Mouse (Mus musculus) spleen, adult 2 months (tissue): Measurements from ENCODE around the gene Efemp2. TPM values are rescaled to one million over a fixed set of nuclear protein-coding genes. Genes with fewer than 3 reads are reported as not detected.

ENCODE experiments used
- DNase-seq, 2 experiments: peaks; one replicate each; pipeline versions ENCODE4 v3.0.0 to v3.0.0-alpha.2; 2012 to 2021; ENCODE audit warnings: low spot score in 2 of 2, low read depth in 1 of 2
- H3K27ac ChIP-seq: fragments of 200-500 bp; 2 replicates; pipeline ENCODE4 v1.5.1; 2012; ENCODE audit warnings: low read length, inconsistent platforms; ENCODE audit not compliant: insufficient read depth
- H3K27me3 ChIP-seq: fragments of 200-500 bp; 2 replicates; pipeline ENCODE4 v1.6.1; 2012; ENCODE audit warnings: mild to moderate bottlenecking, moderate library complexity, low read length, inconsistent platforms; ENCODE audit not compliant: control insufficient read depth, insufficient read depth
- H3K36me3 ChIP-seq: fragments of 200-500 bp; 2 replicates; pipeline ENCODE4 v1.6.1; 2012; ENCODE audit warnings: mild to moderate bottlenecking, low read length, inconsistent platforms; ENCODE audit not compliant: control insufficient read depth, insufficient read depth
- H3K4me1 ChIP-seq: fragments of 200-500 bp; 2 replicates; pipeline ENCODE4 v1.6.1; 2011; ENCODE audit warnings: inconsistent platforms; ENCODE audit not compliant: control insufficient read depth, insufficient read depth, insufficient read length
- H3K4me3 ChIP-seq: fragments of 200-500 bp; 2 replicates; pipeline ENCODE4 v1.5.1; 2011; ENCODE audit warnings: mild to moderate bottlenecking, inconsistent platforms; ENCODE audit not compliant: insufficient read depth, insufficient read length; ENCODE audit errors: extremely low read depth
- CTCF ChIP-seq: fragments of 200-500 bp; IDR thresholded peaks from 2 replicates; pipeline ENCODE4 v1.5.1; 2011; ENCODE audit warnings: mild to moderate bottlenecking, inconsistent platforms; ENCODE audit not compliant: insufficient read depth, insufficient read length, insufficient replicate concordance; ENCODE audit errors: extremely low read depth
- POLR2A ChIP-seq: fragments of 200-500 bp; IDR thresholded peaks from 2 replicates; pipeline ENCODE4 v1.6.1; 2011; ENCODE audit warnings: low read depth, low read length, inconsistent platforms
- WGBS: fragments of 180-500 bp; shearing (Covaris S2); methylation state at CpG from one replicate; pipeline ENCODE4 v1.1.7; 2018; 5-methylcytosine and 5-hydroxymethylcytosine counted together
- polyA plus RNA-seq: library from polyadenylated mRNA; depleted of rRNA; stranded (reverse); fragments of >200 nt; gene quantifications from 2 replicates; pipeline ENCODE4 v1.2.3, GENCODE M21; 2012

Gene Efemp2
- polyA plus RNA-seq, 1 experiment = 21.7 TPM

DNA sequence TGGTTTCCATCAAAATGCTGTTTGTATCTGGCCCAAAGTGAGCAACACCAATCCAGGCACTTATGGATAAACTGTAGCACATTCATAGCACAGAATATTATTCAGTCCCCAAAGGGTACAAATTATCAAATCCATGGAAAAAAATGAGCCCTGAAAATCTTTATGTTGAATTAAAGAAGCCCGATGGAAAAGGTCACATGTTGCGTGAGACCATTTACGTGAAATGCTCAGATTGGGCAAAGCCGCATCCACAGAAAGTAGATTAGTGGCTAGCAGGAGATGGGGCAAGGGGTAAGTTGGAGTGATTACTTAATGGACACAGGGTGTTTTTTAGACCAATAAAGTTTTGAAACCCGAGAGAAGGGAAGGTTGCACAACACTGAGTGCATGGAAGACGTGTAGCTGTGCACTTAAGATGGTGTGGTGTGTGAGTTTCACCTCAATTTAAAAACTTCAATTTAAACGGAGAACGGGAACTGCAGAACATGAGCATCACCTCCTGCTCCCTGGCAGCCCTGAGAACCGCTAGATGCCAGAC, 29.3 kb upstream of the Efemp2 start:
- WGBS = 73% methylated on average over 9 of the region's 9 CpGs
- TF ChIP-seq CTCF (no peak), POLR2A (no peak)
- Histone ChIP-seq H3K4me1 (peaks cover 17% of the 10 kb centered on the region), H3K27ac (no peak overlapping the region), H3K4me3 (no peak overlapping the region), H3K27me3 (peaks cover 8% of the 10 kb centered on the region), H3K36me3 (no peaks in the 10 kb centered on the region)
- DNase-seq = no peak

DNA sequence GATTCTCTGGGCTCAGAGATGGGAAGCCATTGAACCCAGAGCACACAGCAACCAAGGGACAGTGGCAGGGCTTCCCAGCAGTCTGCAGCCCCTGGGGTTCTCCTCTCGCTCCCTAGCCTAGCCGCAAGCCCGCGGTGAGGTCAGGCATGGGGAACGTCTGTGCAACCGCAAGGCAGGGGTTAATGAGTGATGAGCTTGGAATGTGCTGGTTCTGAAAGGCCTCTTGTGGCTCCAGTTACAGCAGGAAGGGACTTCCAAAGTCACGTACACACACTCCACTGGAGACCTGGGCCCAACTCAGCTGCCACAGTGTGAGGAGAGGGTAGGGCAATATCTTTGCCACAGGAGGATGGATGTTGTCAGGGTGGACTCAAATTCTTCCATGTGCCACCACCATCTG, 28.8 kb upstream of the Efemp2 start:
- H3K4me3 ChIP-seq = no peak overlapping the region
- H3K27me3 ChIP-seq = peaks cover 8% of the 10 kb centered on the region
- H3K4me1 ChIP-seq = peaks cover 17% of the 10 kb centered on the region
- no peak for TF ChIP-seq POLR2A
- no peak for TF ChIP-seq CTCF
- no peak overlapping the region for H3K27ac ChIP-seq
- DNase-seq = no peak
- WGBS = 59% methylated on average over 7 of the region's 7 CpGs
- H3K36me3 ChIP-seq = no peaks in the 10 kb centered on the region

DNA sequence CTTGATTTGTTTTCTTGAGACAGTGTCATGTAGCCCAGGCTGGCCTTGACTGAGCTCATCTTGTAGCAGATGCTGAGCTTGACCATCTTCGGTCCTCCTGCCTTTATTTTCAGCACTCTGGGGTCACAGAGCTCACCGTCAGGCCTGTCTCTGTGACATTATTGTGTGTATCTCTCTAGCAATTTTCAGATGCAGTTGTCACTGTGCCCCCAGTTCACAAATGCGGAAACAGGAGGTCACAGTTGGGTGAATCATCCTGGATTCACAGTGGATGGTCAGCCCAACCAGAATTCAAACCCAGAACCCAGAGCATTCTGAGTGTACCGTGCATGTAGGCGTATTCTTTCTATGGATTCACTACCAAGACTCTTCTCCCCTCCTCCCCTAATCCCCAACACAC, 28.0 kb upstream of the Efemp2 start:
- no peak overlapping the region for H3K4me3 ChIP-seq
- H3K36me3 ChIP-seq = no peaks in the 10 kb centered on the region
- peaks cover 17% of the 10 kb centered on the region for H3K4me1 ChIP-seq
- 93% methylated on average over 5 of the region's 5 CpGs for WGBS
- peaks cover 8% of the 10 kb centered on the region for H3K27me3 ChIP-seq
- DNase-seq = no peak
- no peak overlapping the region for H3K27ac ChIP-seq
- TF ChIP-seq CTCF (no peak), POLR2A (no peak)

DNA sequence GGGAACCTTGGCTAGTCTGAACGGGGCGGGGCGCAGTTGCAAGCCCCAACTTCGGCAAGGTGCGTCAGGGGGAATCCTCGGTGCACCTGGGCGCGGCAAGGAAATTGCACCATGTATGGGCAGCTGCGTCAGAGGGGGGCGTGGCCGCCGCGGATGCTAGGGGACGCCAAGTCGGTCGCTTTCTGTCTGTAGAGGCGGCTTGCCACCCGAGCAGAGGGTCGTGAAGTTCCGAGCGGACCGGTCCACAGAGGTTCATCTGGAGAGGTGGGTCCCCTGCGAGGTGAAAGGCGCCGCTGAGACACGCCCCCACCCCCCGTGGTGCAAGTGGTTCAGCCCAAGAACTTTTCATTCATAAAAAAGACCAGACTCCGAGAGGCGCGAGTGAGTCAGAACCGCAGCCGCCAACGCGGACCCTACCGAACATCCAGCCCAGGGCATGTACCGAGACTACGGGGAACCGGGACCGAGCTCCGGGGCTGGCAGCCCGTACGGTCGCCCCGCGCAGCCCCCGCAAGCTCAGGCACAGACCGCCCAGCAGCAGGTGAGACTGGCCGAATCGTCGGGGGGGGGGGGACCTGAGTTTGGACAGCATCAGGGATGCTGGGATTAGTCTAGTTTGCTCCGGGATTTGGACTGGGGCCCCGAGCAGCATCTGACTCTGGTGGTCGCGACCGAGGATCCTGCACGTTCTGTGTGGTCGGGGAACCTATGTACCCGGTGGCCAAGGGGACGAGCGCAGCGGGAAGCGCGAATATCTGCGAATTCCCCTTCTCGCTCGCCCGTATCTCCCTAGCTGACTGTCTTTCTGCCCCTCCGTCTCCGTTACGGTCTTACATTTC, 26.0 kb upstream of the Efemp2 start, which contains the start of gene Fosl1:
Fosl1 (plus strand) TSS at position 33 of the 839 bp plus-strand sequence.
- H3K4me3 ChIP-seq = peak within 1 kb of the TSS; percentile 63
- peak; percentile 44 to 77 for DNase-seq
- H3K27ac ChIP-seq = no peak within 1 kb of the TSS
- TF ChIP-seq CTCF (no peak), POLR2A (no peak)
- H3K36me3 ChIP-seq = no peaks in the 10 kb centered on the region
- WGBS = 1% methylated on average over 70 of the region's 70 CpGs
- peaks cover 8% of the 10 kb centered on the region for H3K27me3 ChIP-seq
- peaks cover 17% of the 10 kb centered on the region for H3K4me1 ChIP-seq

DNA sequence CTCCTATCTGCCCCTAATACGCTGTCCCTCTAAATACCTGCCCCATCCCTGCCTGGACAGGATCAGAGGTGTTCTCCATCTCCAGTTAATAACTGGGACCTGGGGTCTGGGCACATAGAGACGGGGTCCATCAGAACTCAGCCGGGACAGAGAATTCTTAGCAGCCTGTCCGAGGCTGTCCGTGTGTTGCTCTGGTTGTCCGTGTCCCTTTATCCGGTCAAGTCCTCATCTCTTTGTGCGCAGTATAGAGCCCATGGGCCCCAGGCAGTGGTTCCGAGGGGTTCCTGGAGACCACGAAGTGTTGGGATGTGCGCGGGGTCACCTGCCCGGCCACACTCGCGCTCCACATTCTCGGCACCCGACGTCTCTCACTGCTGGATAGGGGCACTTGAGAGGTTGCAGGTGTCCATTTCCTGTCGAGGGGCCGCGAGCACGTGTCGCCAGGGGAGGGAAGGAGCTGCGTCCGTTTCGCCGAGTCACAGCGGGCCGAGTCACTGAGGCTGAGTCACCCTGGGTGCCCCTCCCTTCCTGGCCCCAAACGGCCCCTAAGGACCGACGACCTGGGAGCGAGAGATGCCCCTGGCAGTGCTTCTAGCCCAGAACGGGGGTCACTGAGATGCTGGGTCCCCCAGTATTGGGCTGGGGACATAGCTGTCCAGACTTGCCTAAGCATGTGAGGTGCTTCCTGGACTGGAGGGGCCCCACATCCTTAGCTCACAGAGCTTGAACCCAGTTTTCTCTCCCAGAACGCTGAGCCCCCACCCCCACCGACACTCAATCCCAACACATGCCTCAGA, 25.2 kb upstream of the Efemp2 start:
- WGBS = 4% methylated on average over 36 of the region's 36 CpGs
- Histone ChIP-seq H3K4me3 (peak overlapping the region; percentile 63; the same call in 1 of the 2 replicates), H3K27me3 (peaks cover 8% of the 10 kb centered on the region)

DNA sequence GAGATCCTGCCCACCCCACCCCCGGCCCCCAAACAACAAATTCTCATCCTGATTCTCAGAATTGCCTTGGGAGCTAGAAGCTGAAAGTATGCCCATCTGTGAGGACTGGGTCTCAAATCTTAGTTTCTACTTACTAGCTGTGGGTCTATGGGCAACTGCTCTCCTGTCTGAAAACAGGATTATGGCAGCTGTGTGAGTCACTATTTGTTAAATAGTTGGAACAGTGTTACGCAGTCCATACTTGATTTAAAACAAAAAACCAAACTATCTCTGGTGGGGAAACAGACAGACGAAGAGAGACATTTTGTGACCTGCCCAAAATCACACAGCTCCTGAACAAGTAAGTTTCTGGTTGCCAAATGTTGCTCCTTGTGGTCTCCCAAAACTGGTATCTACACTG, 24.1 kb upstream of the Efemp2 start:
- Histone ChIP-seq H3K27me3 (peaks cover 8% of the 10 kb centered on the region), H3K4me3 (no peak overlapping the region), H3K4me1 (peaks cover 17% of the 10 kb centered on the region), H3K27ac (no peak overlapping the region), H3K36me3 (no peaks in the 10 kb centered on the region; the same call in 1 of the 2 replicates)
- 90% methylated on average over 3 of the region's 3 CpGs for WGBS
- TF ChIP-seq POLR2A (no peak), CTCF (no peak)
- DNase-seq = no peak

More for the DNA sequence above, 25.2 kb upstream of the Efemp2 start:
- Histone ChIP-seq H3K4me1 (peaks cover 17% of the 10 kb centered on the region), H3K27ac (no peak overlapping the region), H3K36me3 (no peaks in the 10 kb centered on the region)
- DNase-seq = no peak
- TF ChIP-seq POLR2A (no peak), CTCF (no peak)
